15 mouse cellular contexts compared by ENCODE assay signal in genomic region chr5:129045641-129046580, GRCm38 (mm10). TPM values are rescaled to one million over a fixed set of nuclear protein-coding genes. Genes with fewer than 3 reads are reported as not detected.
DNase-seq lines count a peak whose midpoint lies in the region; ATAC-seq and TF ChIP-seq lines count a peak whose summit lies in the region.
"Had no signal": no experiment of that assay in that cellular context is flagged by ENCODE, and none has a peak within 500 bp of the region (broad histone marks: within the 10 kb centered on the region; RNA-seq: fewer than 3 reads in every experiment).

No protein-coding gene starts in this region.

- WGBS in heart, embryonic 15.5 days: 50% methylated on average over 26 of the region's 26 CpGs
- 61% methylated on average over 26 of the region's 26 CpGs for WGBS in heart, embryonic 11.5 days (ENCODE audit: insufficient replicate concordance)
- WGBS in embryonic facial prominence, embryonic 14.5 days: 42% methylated on average over 26 of the region's 26 CpGs
- WGBS in hindbrain, postnatal 0 days: 26% methylated on average over 26 of the region's 26 CpGs
- 50% methylated on average over 26 of the region's 26 CpGs for WGBS in lung, adult 2 months
- 54% methylated on average over 26 of the region's 26 CpGs for WGBS in kidney, embryonic 16.5 days

- DNase-seq in embryonic facial prominence, embryonic 14.5 days (ENCODE audit: low spot score): peak; percentile 45
- peak; percentile 65 for DNase-seq in hindbrain, postnatal 0 days (ENCODE audit: low spot score)
- peak; percentile 68 for DNase-seq in right cerebral cortex, postnatal 4 days
- DNase-seq in lung, adult 2 months: no peak
- no peak for DNase-seq in kidney, postnatal 10 days
- DNase-seq: adrenal gland, adult 8-10 months; B cell, adult 2 months; cerebellum, adult 11 months had no signal

- H3K27me3 ChIP-seq in heart, embryonic 15.5 days: no peaks in the 10 kb centered on the region
- no peaks in the 10 kb centered on the region for H3K27me3 ChIP-seq in heart, embryonic 11.5 days (ENCODE audit: control insufficient read depth, insufficient read depth, low read length)
- no peaks in the 10 kb centered on the region for H3K27me3 ChIP-seq in embryonic facial prominence, embryonic 14.5 days (replicated peaks; ENCODE audit: control insufficient read depth, insufficient read depth, low read length)
- H3K27me3 ChIP-seq in hindbrain, postnatal 0 days (ENCODE audit: insufficient read depth, low read length): no peaks in the 10 kb centered on the region
- H3K27me3 ChIP-seq in kidney, embryonic 16.5 days (ENCODE audit: insufficient read depth, low read length): no peaks in the 10 kb centered on the region
- H3K27me3 ChIP-seq: embryonic facial prominence, embryonic 12.5 days; limb, embryonic 13.5 days; lung, embryonic 15.5 days had no signal

- H3K36me3 ChIP-seq in heart, embryonic 15.5 days: no peaks in the 10 kb centered on the region
- H3K36me3 ChIP-seq in heart, embryonic 11.5 days (ENCODE audit: control insufficient read depth, insufficient read depth, low read length): no peaks in the 10 kb centered on the region
- H3K36me3 ChIP-seq in embryonic facial prominence, embryonic 14.5 days (ENCODE audit: control insufficient read depth, insufficient read depth, low read length): no peaks in the 10 kb centered on the region
- H3K36me3 ChIP-seq in hindbrain, postnatal 0 days (ENCODE audit: insufficient read depth, low read length): no peaks in the 10 kb centered on the region
- H3K36me3 ChIP-seq in kidney, embryonic 16.5 days (ENCODE audit: insufficient read depth, low read length): no peaks in the 10 kb centered on the region
- H3K36me3 ChIP-seq: embryonic facial prominence, embryonic 12.5 days; limb, embryonic 13.5 days; lung, embryonic 15.5 days had no signal

- no peak for ATAC-seq in heart, embryonic 15.5 days (replicated peaks; ENCODE audit: insufficient number of reproducible peaks, insufficient read depth, low FRiP score, low read depth)
- ATAC-seq in heart, embryonic 11.5 days (replicated peaks; ENCODE audit: insufficient number of reproducible peaks, low FRiP score, low TSS enrichment): no peak
- ATAC-seq in embryonic facial prominence, embryonic 14.5 days (ENCODE audit: low read depth): no peak
- peak; percentile 69; the same call in 1 of the 2 replicates for ATAC-seq in hindbrain, postnatal 0 days
- ATAC-seq in kidney, embryonic 16.5 days (ENCODE audit: low FRiP score, low TSS enrichment): no peak

- H3K27ac ChIP-seq in heart, embryonic 15.5 days: no peak overlapping the region
- H3K27ac ChIP-seq in heart, embryonic 11.5 days (ENCODE audit: low read depth, low read length): no peak overlapping the region
- H3K27ac ChIP-seq in embryonic facial prominence, embryonic 14.5 days (replicated peaks; ENCODE audit: low read depth, low read length): no peak overlapping the region
- H3K27ac ChIP-seq in hindbrain, postnatal 0 days: peak overlapping the region; percentile 29; the same call in 1 of the 2 replicates
- no peak overlapping the region for H3K27ac ChIP-seq in kidney, embryonic 16.5 days (ENCODE audit: low read length)
- H3K27ac ChIP-seq: embryonic facial prominence, embryonic 12.5 days; limb, embryonic 13.5 days; lung, embryonic 15.5 days had no signal

- TF ChIP-seq POLR2A in lung, adult 2 months (IDR thresholded peaks at IDR 0.05; ENCODE audit: borderline replicate concordance, extremely low read depth, low read depth, low read length): no peak

- H3K4me2 ChIP-seq in heart, embryonic 15.5 days: 0 out of 2 replicates have a peak overlapping the region, but pooled peaks have one; percentile 3
- no peak overlapping the region for H3K4me2 ChIP-seq in heart, embryonic 11.5 days
- H3K4me2 ChIP-seq in embryonic facial prominence, embryonic 14.5 days (ENCODE audit: low read depth, low read length): no peak overlapping the region; the same call in 1 of the 2 replicates
- H3K4me2 ChIP-seq in hindbrain, postnatal 0 days (ENCODE audit: low read depth, low read length): peak overlapping the region; percentile 19; the same call in 1 of the 2 replicates
- H3K4me2 ChIP-seq in kidney, embryonic 16.5 days (replicated peaks; ENCODE audit: low read depth, low read length): no peak overlapping the region
- H3K4me2 ChIP-seq: embryonic facial prominence, embryonic 12.5 days; limb, embryonic 13.5 days; lung, embryonic 15.5 days had no signal

- no peaks in the 10 kb centered on the region for H3K9me3 ChIP-seq in heart, embryonic 15.5 days (replicated peaks)
- no peaks in the 10 kb centered on the region for H3K9me3 ChIP-seq in heart, embryonic 11.5 days (replicated peaks; ENCODE audit: control insufficient read depth, low read length)
- 0 out of 2 replicates have a peak, but pooled peaks cover 3% of the 10 kb centered on the region for H3K9me3 ChIP-seq in embryonic facial prominence, embryonic 14.5 days (ENCODE audit: control insufficient read depth, low read length)
- no peaks in the 10 kb centered on the region for H3K9me3 ChIP-seq in hindbrain, postnatal 0 days (ENCODE audit: low read length)
- H3K9me3 ChIP-seq in kidney, embryonic 16.5 days (ENCODE audit: low read length): no peaks in the 10 kb centered on the region
- H3K9me3 ChIP-seq: embryonic facial prominence, embryonic 12.5 days; limb, embryonic 13.5 days; lung, embryonic 15.5 days had no signal

- no peak overlapping the region for H3K9ac ChIP-seq in heart, embryonic 15.5 days
- no peak overlapping the region for H3K9ac ChIP-seq in heart, embryonic 11.5 days (ENCODE audit: low read depth, low read length)
- no peak overlapping the region for H3K9ac ChIP-seq in embryonic facial prominence, embryonic 14.5 days (ENCODE audit: low read depth, low read length)
- H3K9ac ChIP-seq in hindbrain, postnatal 0 days (replicated peaks; ENCODE audit: low read length): no peak overlapping the region
- H3K9ac ChIP-seq in kidney, embryonic 16.5 days (replicated peaks; ENCODE audit: low read length): no peak overlapping the region
- H3K9ac ChIP-seq: embryonic facial prominence, embryonic 12.5 days; limb, embryonic 13.5 days; lung, embryonic 15.5 days had no signal

- no peak for TF ChIP-seq CTCF in hindbrain, postnatal 0 days (IDR thresholded peaks at IDR 0.05; ENCODE audit: low read depth)
- TF ChIP-seq CTCF in lung, adult 2 months (IDR thresholded peaks at IDR 0.05; ENCODE audit: insufficient read depth, low read length): no peak

- H3K4me1 ChIP-seq in heart, embryonic 15.5 days (replicated peaks): peaks cover 7% of the 10 kb centered on the region; the same call in 1 of the 2 replicates
- no peaks in the 10 kb centered on the region for H3K4me1 ChIP-seq in heart, embryonic 11.5 days (ENCODE audit: control insufficient read depth, insufficient read depth, low read length)
- no peaks in the 10 kb centered on the region for H3K4me1 ChIP-seq in embryonic facial prominence, embryonic 14.5 days (ENCODE audit: control insufficient read depth, insufficient read depth, low read length)
- no peaks in the 10 kb centered on the region for H3K4me1 ChIP-seq in hindbrain, postnatal 0 days (ENCODE audit: insufficient read depth, low read length)
- H3K4me1 ChIP-seq in lung, adult 2 months (ENCODE audit: control insufficient read depth, insufficient read depth, low read length): no peaks in the 10 kb centered on the region
- no peaks in the 10 kb centered on the region for H3K4me1 ChIP-seq in kidney, embryonic 16.5 days (ENCODE audit: insufficient read depth, low read length)
- H3K4me1 ChIP-seq: embryonic facial prominence, embryonic 12.5 days; limb, embryonic 13.5 days; lung, embryonic 15.5 days had no signal

- no peak overlapping the region for H3K4me3 ChIP-seq in heart, embryonic 15.5 days
- no peak overlapping the region for H3K4me3 ChIP-seq in heart, embryonic 11.5 days (ENCODE audit: low read depth, low read length)
- H3K4me3 ChIP-seq in embryonic facial prominence, embryonic 14.5 days (ENCODE audit: low read depth, low read length): no peak overlapping the region
- H3K4me3 ChIP-seq in hindbrain, postnatal 0 days (ENCODE audit: low read length): no peak overlapping the region
- H3K4me3 ChIP-seq in lung, adult 2 months (replicated peaks; ENCODE audit: extremely low read depth, low read depth, low read length): no peak overlapping the region
- no peak overlapping the region for H3K4me3 ChIP-seq in kidney, embryonic 16.5 days (ENCODE audit: low read length)
- H3K4me3 ChIP-seq: embryonic facial prominence, embryonic 12.5 days; limb, embryonic 13.5 days; lung, embryonic 15.5 days; myocyte had no signal

RNA-seq across cellular contexts. Expression of gene Ran, which starts 26.0 kb away (rescaled TPM):
- polyA plus RNA-seq in heart, embryonic 15.5 days (2015; fragmentation: Nextera tagmentation; extraction: Ambion mirVana): 321 and 323 TPM in 2 replicates
- 499 and 500 TPM in 2 replicates for polyA plus RNA-seq in heart, embryonic 11.5 days (2014; fragmentation: Nextera tagmentation; extraction: Ambion mirVana)
- polyA plus RNA-seq in embryonic facial prominence, embryonic 14.5 days (2014; fragmentation: Nextera tagmentation; extraction: Ambion mirVana): 442 and 465 TPM in 2 replicates
- total RNA-seq in hindbrain, postnatal 0 days (2014; rRNA removed): 156 and 159 TPM in 2 replicates
- polyA plus RNA-seq in hindbrain, postnatal 0 days (2015; fragmentation: Nextera tagmentation; extraction: Ambion mirVana): 304 and 314 TPM in 2 replicates
- polyA plus RNA-seq in lung, adult 2 months (2012; rRNA removed): 35.5 and 43.2 TPM in 2 replicates
- polyA plus RNA-seq in kidney, embryonic 16.5 days (2015; fragmentation: Nextera tagmentation; extraction: Ambion mirVana): 613 and 614 TPM in 2 replicates

RNA-seq across cellular contexts. Expression of gene Stx2, which starts 37.5 kb away (rescaled TPM):
- polyA plus RNA-seq in heart, embryonic 15.5 days (2015; fragmentation: Nextera tagmentation; extraction: Ambion mirVana): 21.0 and 25.7 TPM in 2 replicates
- 23.1 and 24.2 TPM in 2 replicates for polyA plus RNA-seq in heart, embryonic 11.5 days (2014; fragmentation: Nextera tagmentation; extraction: Ambion mirVana)
- 34.5 and 38.8 TPM in 2 replicates for polyA plus RNA-seq in embryonic facial prominence, embryonic 14.5 days (2014; fragmentation: Nextera tagmentation; extraction: Ambion mirVana)
- total RNA-seq in hindbrain, postnatal 0 days (2014; rRNA removed): 14.1 and 16.3 TPM in 2 replicates
- polyA plus RNA-seq in hindbrain, postnatal 0 days (2015; fragmentation: Nextera tagmentation; extraction: Ambion mirVana): 11.9 and 15.0 TPM in 2 replicates
- 21.3 and 26.9 TPM in 2 replicates for polyA plus RNA-seq in lung, adult 2 months (2012; rRNA removed)
- 36.7 and 43.6 TPM in 2 replicates for polyA plus RNA-seq in kidney, embryonic 16.5 days (2015; fragmentation: Nextera tagmentation; extraction: Ambion mirVana)

RNA-seq across cellular contexts. Expression of gene Adgrd1, which starts 50.6 kb away (rescaled TPM):
- 2.4 and 3.1 TPM in 2 replicates for polyA plus RNA-seq in heart, embryonic 15.5 days (2015; fragmentation: Nextera tagmentation; extraction: Ambion mirVana)
- 0.23 and 0.31 TPM in 2 replicates for polyA plus RNA-seq in heart, embryonic 11.5 days (2014; fragmentation: Nextera tagmentation; extraction: Ambion mirVana)
- polyA plus RNA-seq in embryonic facial prominence, embryonic 14.5 days (2014; fragmentation: Nextera tagmentation; extraction: Ambion mirVana): 3.8 and 5.7 TPM in 2 replicates
- total RNA-seq in hindbrain, postnatal 0 days (2014; rRNA removed): 0.52 and 0.54 TPM in 2 replicates
- 0.21 and 0.23 TPM in 2 replicates for polyA plus RNA-seq in hindbrain, postnatal 0 days (2015; fragmentation: Nextera tagmentation; extraction: Ambion mirVana)
- 6.0 and 8.3 TPM in 2 replicates for polyA plus RNA-seq in lung, adult 2 months (2012; rRNA removed)
- 1.2 and 1.7 TPM in 2 replicates for polyA plus RNA-seq in kidney, embryonic 16.5 days (2015; fragmentation: Nextera tagmentation; extraction: Ambion mirVana)

Comparison
In these comparisons a context has a peak if more than half of its experiments do, and no peak if none do; other contexts are left out.
1. H3K4me2 ChIP-seq: peak in heart, embryonic 15.5 days (single experiment) and hindbrain, postnatal 0 days (single experiment); none in heart, embryonic 11.5 days (single experiment), embryonic facial prominence, embryonic 14.5 days (single experiment) and kidney, embryonic 16.5 days (single experiment).
2. DNase-seq: peak in embryonic facial prominence, embryonic 14.5 days (single experiment), hindbrain, postnatal 0 days (single experiment) and right cerebral cortex, postnatal 4 days (single experiment); none in lung, adult 2 months (single experiment) and kidney, postnatal 10 days (single experiment).